Mouse (Mus musculus) granulocyte monocyte progenitor cell, adult 5-6 weeks (primary cell): ENCODE measurements around the gene Ccdc57. TPM values are rescaled to one million over a fixed set of nuclear protein-coding genes. Genes with fewer than 3 reads are reported as not detected.
"Not testable (repeated sequence)": the region's sequence is repeated elsewhere in the genome, so short reads cannot be mapped to it uniquely, and the experiment has no call there.

Experiments
- ATAC-seq: replicated peaks from 2 replicates; pipeline ENCODE4 v1.8.0; 2016; ENCODE audit warnings: mild to moderate bottlenecking, moderate TSS enrichment, inconsistent platforms; ENCODE audit not compliant: poor library complexity, severe bottlenecking
- total RNA-seq, 2 experiments: library from RNA; stranded (forward) in 1 of 2; stranded (reverse) in 1 of 2; fragments of 200-712, 200-1000 nt in 1 of 2; fragments of >200 nt in 1 of 2; fragmentation: Nextera tagmentation in 1 of 2; gene quantifications; 2 replicates each; pipeline ENCODE4 v1.2.3; 2014 to 2017

The Ccdc57 gene
- total RNA-seq, 2 experiments from 2014 or later, result 4.6 to 6.9 TPM

- ATAC-seq, result peak; percentile 85
Observed at GRCm38 (mm10) chr11:120795756-120796613, 136.7 kb downstream of the Ccdc57 start, which contains the start of gene Dus1l. Gene Dus1l, minus strand, starts transcription at chr11:120796403.

DNA sequence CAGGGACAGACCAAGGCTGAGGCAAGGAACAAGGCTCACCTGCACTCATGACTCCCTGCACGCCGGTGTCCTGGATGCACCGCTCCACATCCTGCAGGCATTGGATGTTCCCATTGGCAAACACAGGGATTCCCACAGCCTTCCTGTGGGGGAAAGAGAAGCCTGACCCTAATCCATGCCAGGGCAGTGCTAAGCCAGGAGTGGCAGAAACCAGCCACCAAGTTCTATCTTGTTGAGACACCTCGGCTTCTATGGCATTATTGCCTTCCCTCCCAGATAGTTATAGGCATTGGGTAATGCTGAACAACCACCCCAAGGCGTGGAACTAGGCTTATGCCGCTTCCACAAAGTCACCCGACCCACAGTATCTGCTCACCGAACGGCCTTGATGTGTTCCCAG lies 140.0 kb downstream of the Ccdc57 start:
- no peak for ATAC-seq

- no peak for ATAC-seq
Observed at GRCm38 (mm10) chr11:120789810-120790209, 142.9 kb downstream of the Ccdc57 start.

- no peak for ATAC-seq
Observed at GRCm38 (mm10) chr11:120789355-120789754, 143.3 kb downstream of the Ccdc57 start.

DNA sequence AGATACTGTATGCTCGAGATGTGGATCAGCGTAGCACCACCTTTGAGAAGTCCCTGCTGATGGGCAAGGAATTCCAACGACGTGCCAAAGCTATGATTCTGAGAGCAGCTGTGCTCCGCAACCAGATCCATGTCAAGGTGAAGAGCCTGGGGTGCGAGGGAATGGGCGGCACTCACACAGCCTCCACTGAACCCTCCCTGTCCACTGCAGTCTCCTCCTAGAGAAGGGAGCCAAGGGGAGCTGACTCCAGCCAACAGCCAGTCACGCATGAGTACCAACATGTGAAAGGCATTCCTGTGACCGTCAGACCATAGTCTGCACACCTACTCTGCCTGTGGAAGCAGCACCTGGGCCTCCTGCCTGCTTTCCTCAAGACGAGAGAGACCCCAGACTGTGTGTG lies 144.2 kb downstream of the Ccdc57 start:
- ATAC-seq, result not testable (repeated sequence)

GRCm38 (mm10) chr11:120785145-120785544 lies 147.5 kb downstream of the Ccdc57 start:
- ATAC-seq, result no peak

DNA sequence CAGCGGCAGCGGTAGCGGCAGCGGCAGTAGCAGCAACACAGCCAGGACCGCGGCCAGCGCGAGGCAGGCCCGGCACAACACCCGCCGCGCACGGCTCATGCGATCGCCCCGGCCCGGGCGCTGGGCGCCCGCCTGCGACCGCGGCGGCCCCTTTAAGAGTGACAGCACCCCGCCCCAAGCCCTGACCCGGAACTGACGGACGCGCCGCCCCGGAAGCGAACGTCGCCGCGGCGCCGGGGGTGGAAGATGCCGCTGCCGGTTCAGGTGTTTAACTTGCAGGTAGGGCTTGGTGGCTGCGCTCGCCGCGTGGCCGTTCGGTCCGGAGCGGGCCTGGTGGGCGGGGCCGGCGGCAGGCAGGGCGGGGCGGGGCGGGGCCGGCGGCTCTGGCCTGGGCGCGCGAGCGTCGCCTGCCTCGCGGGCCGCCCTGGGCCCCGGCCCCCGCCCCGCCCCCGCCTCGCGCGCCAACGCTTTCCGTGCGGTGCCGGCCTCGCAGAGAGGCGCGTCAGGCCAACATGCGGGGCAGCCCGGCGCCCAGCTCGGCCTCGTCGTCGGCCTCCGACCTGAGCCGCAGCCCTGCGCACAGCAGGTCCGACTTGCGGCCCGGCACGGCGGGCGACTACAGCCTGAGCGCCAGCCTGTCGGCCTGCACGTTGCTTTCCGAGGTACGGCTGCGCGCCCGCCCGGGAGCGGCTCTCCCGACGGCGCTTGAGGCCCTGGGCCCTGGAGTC lies 148.4 kb downstream of the Ccdc57 start, which contains the start of the genes Rfng and Gps1:
TSS of gene Rfng (minus strand) at position 144 of the 728 bp plus-strand sequence.
TSS of gene Gps1 (plus strand) at position 209 of the 728 bp plus-strand sequence.
- ATAC-seq, result peak; percentile 71

GRCm38 (mm10) chr11:120783426-120784063 lies 149.1 kb downstream of the Ccdc57 start:
- no peak for ATAC-seq

DNA sequence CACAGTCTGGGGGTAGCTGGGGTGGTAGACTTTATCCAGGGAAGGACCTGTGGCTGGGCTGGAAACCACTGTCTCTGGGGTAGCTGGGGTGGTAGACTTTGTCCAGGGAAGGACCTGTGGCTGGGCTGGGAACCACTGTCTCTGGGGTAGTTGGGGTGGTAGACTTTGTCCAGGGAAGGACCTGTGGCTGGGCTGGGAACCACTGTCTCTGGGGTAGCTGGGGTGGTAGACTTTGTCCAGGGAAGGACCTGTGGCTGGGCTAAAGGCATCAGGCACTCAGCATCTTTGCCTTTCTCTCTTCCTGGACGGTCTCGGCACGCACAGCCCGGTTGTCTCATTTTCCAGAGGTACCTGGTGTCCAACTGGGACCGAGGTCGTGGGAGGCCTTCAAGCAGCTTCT lies 151.3 kb downstream of the Ccdc57 start:
- not testable (repeated sequence) for ATAC-seq

DNA sequence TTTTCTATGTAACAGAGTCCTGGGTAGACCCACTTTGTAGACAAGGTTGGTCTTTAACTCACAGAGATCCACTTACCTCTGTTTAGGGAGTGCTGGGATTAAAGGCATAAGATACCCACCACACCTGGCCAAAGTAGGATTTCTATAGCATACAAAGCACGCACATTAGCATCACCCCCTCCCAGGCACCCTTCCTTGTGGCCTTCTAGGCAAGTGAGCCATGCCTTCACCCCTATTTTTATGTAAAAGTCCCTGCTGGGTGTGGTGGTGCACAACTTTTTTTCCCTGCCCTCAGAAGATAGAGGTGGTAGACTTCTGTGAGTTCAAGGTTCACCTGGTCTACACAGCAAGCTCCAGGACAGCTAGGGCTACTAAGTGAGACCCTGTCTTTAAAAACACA lies 152.8 kb downstream of the Ccdc57 start:
- no peak for ATAC-seq

GRCm38 (mm10) chr11:120777123-120777522 lies 155.5 kb downstream of the Ccdc57 start:
- ATAC-seq, result no peak

Other genes with a start within 250 kb of the Ccdc57 start
- 99.2 and 129 TPM in 2 replicates for gene Cenpx, start 219.1 kb downstream of the Ccdc57 start, total RNA-seq (2014; fragmentation: Nextera tagmentation)
- gene Cenpx, start 219.1 kb downstream of the Ccdc57 start, total RNA-seq (2017), result 110 and 151 TPM in 2 replicates
- gene Lrrc45, start 218.9 kb downstream of the Ccdc57 start, total RNA-seq (2014; fragmentation: Nextera tagmentation), result 16.7 and 35.0 TPM in 2 replicates
- 30.6 and 46.2 TPM in 2 replicates for gene Lrrc45, start 218.9 kb downstream of the Ccdc57 start, total RNA-seq (2017)
- 2.1 and 5.1 TPM in 2 replicates for gene Rac3, start 211.4 kb downstream of the Ccdc57 start, total RNA-seq (2014; fragmentation: Nextera tagmentation)
- 1.1 TPM in 2 replicates for gene Rac3, start 211.4 kb downstream of the Ccdc57 start, total RNA-seq (2017)
- gene Dcxr, start 205.6 kb downstream of the Ccdc57 start, total RNA-seq (2014; fragmentation: Nextera tagmentation), result 15.9 and 24.1 TPM in 2 replicates
- 14.5 and 18.6 TPM in 2 replicates for gene Dcxr, start 205.6 kb downstream of the Ccdc57 start, total RNA-seq (2017)
- not detected in 2 replicates for gene Cbr2, start 200.8 kb downstream of the Ccdc57 start, total RNA-seq (2014; fragmentation: Nextera tagmentation)
- gene Cbr2, start 200.8 kb downstream of the Ccdc57 start, total RNA-seq (2017), result not detected in 2 replicates
- gene Hmga1b, start 170.1 kb downstream of the Ccdc57 start, total RNA-seq (2014; fragmentation: Nextera tagmentation), result 12.8 and 179 TPM in 2 replicates
- 16.3 and 157 TPM in 2 replicates for gene Hmga1b, start 170.1 kb downstream of the Ccdc57 start, total RNA-seq (2017)
- gene Rfng, start 148.7 kb downstream of the Ccdc57 start, total RNA-seq (2014; fragmentation: Nextera tagmentation), result 23.8 TPM in 2 replicates
- gene Rfng, start 148.7 kb downstream of the Ccdc57 start, total RNA-seq (2017), result 3.1 and 4.7 TPM in 2 replicates
- 82.5 and 83.6 TPM in 2 replicates for gene Gps1, start 148.6 kb downstream of the Ccdc57 start, total RNA-seq (2014; fragmentation: Nextera tagmentation)
- 91.8 and 116 TPM in 2 replicates for gene Gps1, start 148.6 kb downstream of the Ccdc57 start, total RNA-seq (2017)
- gene Dus1l, start 136.5 kb downstream of the Ccdc57 start, total RNA-seq (2014; fragmentation: Nextera tagmentation), result 48.2 and 60.7 TPM in 2 replicates
- 63.0 and 74.8 TPM in 2 replicates for gene Dus1l, start 136.5 kb downstream of the Ccdc57 start, total RNA-seq (2017)
- gene Fasn, start 108.3 kb downstream of the Ccdc57 start, total RNA-seq (2014; fragmentation: Nextera tagmentation), result 79.3 and 146 TPM in 2 replicates
- 45.2 and 59.7 TPM in 2 replicates for gene Fasn, start 108.3 kb downstream of the Ccdc57 start, total RNA-seq (2017)
- 5.0 and 11.3 TPM in 2 replicates for gene Slc16a3, start 15.6 kb upstream of the Ccdc57 start, total RNA-seq (2014; fragmentation: Nextera tagmentation)
- gene Slc16a3, start 15.6 kb upstream of the Ccdc57 start, total RNA-seq (2017), result 4.1 and 4.7 TPM in 2 replicates
- 53.7 and 63.6 TPM in 2 replicates for gene Csnk1d, start 58.5 kb upstream of the Ccdc57 start, total RNA-seq (2014; fragmentation: Nextera tagmentation)
- 68.2 and 70.6 TPM in 2 replicates for gene Csnk1d, start 58.5 kb upstream of the Ccdc57 start, total RNA-seq (2017)
- 6.1 TPM in 1 of 2 replicates, not detected in the other for gene Cd7, start 106.5 kb upstream of the Ccdc57 start, total RNA-seq (2014; fragmentation: Nextera tagmentation)
- not detected in 2 replicates for gene Cd7, start 106.5 kb upstream of the Ccdc57 start, total RNA-seq (2017)
- gene Sectm1b, start 130.7 kb upstream of the Ccdc57 start, total RNA-seq (2014; fragmentation: Nextera tagmentation), result not detected in 2 replicates
- not detected in 2 replicates for gene Sectm1b, start 130.7 kb upstream of the Ccdc57 start, total RNA-seq (2017)
- gene Sectm1a, start 148.3 kb upstream of the Ccdc57 start, total RNA-seq (2014; fragmentation: Nextera tagmentation), result not detected in 2 replicates
- not detected in 2 replicates for gene Sectm1a, start 148.3 kb upstream of the Ccdc57 start, total RNA-seq (2017)
- gene Tex19.2, start 185.8 kb upstream of the Ccdc57 start, total RNA-seq (2014; fragmentation: Nextera tagmentation), result not detected in 2 replicates
- not detected in 2 replicates for gene Tex19.2, start 185.8 kb upstream of the Ccdc57 start, total RNA-seq (2017)
- not detected in 2 replicates for gene Tex19.1, start 213.3 kb upstream of the Ccdc57 start, total RNA-seq (2014; fragmentation: Nextera tagmentation)
- not detected in 2 replicates for gene Tex19.1, start 213.3 kb upstream of the Ccdc57 start, total RNA-seq (2017)
- not detected in 2 replicates for gene Uts2r, start 227.4 kb upstream of the Ccdc57 start, total RNA-seq (2014; fragmentation: Nextera tagmentation)
- gene Uts2r, start 227.4 kb upstream of the Ccdc57 start, total RNA-seq (2017), result not detected in 2 replicates